Mouse (Mus musculus) heart, postnatal 10 days (tissue): Measurements from ENCODE around the gene Ggt6. TPM values are rescaled to one million over a fixed set of nuclear protein-coding genes. Genes with fewer than 3 reads are reported as not detected.

Source experiments
- DNase-seq, 2 experiments: peaks; one replicate each; pipeline ENCODE4 v3.0.0; 2021
- intact Hi-C: fragments of 180-260 bp; cut with DNase I; formaldehyde crosslinking; loops from one replicate; pipeline ENCODE4 v1.15.1; 2025
- total RNA-seq, 2 experiments: library from RNA; stranded (reverse); gene quantifications; 2 replicates each; pipeline ENCODE4 v1.2.3; 2021

Ggt6 gene
- total RNA-seq: not detected

DNA sequence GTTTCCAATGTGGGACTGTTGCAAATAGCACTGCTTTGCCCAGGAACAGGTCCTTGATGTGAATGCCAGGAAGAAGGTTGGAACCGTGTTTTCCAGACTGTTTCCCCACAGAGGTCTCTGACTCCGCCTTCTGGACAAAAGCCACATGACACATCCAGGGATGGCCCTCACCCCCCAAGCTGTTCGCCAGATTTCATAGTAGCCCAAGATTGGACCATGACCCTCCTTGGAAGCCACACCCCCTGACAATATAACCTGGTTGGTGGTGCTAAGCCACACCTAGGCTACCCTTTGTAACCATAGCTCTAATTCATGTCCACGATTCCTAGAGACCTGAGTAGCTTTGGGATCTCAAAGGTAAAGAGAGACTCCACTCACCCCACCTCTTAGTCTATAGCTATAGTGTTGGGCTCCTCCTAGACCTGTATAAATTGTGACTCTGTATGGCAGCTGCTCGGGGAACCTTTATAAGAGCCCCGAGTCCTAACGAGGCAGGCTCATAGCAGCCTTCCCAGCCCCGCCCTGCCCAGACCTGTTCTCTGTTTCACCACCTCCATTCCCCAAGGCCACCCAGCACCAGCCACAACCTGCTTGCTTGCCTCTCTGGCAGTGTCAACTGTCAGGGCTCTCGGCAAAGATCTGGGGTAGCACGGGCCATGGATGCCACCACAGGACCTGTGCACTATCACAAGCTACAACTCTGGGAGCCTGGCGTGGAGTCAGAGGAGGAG is at the start of gene Ggt6:
Ggt6 (plus strand) TSS at position 564 of the 731 bp plus-strand sequence.
- intact Hi-C loops: no loop called here
- DNase-seq: no peak

DNA sequence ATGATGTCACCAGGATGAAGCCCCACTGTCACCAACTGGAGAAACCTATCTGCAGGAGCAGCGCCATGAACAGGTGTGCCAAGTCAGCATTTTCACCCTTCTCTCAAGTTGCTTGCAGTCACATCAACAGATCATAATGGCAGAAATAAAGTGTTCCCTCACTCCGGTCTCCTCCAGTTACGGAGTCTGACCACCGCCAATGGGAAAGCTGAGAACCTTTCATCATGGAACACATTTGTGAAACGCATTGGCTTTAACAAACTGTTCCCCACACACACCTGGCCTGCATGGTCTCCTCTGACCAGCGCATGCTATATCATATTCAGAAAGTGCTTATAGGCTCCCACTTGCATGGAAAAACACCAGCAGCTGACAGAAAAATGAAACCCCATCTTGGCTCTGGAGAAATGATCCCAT is 47.2 kb upstream of the Ggt6 start:
- no peak for DNase-seq
- intact Hi-C loops: no loop called here

- DNase-seq: no peak
- intact Hi-C loops: no loop called here
Measured at GRCm38 (mm10) chr11:72389407-72390142, 45.8 kb upstream of the Ggt6 start.

GRCm38 (mm10) chr11:72391181-72391580 is 44.1 kb upstream of the Ggt6 start:
- intact Hi-C loops: no loop called here
- DNase-seq: no peak

DNA sequence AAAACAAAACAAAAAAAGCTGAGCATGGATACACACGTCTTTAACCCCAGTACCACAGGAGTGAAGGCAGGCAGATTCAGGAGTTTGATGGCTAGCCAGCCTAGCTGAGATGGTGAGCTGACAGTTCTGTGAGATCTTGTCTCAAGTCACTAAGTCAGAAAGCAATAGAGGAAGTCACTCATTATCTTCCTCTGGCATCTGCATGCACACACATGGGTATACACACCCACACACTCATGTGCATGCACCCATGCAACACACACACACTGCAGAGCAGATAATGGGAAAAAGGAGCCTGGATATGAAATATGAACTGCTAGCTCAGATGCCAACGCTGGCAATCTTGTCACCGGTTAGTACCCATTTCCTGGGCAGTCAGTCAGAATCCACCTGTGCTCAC is 42.1 kb upstream of the Ggt6 start:
- no peak for DNase-seq
- intact Hi-C loops: no loop called here

DNA sequence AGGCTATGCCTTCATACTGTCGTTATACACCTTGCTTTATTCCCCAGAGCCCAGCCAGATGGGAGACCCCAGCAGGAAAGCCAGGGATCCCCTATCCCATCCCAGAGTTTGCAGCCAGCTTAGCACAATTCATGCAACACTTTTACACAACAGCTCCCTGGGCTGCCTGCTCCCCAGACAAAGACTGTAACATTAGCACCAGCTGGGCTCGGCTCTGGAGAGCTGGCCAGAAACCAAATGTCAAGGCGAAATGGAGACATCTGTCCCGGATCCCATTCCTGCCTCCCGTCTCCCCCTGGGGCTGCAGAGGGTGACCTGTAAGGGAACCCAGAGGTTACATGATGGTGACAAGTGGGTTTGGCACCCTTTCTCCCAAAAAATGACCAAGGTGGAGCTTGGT is 41.7 kb upstream of the Ggt6 start:
- DNase-seq: peak; percentile 78
- intact Hi-C loops: no loop called here

DNA sequence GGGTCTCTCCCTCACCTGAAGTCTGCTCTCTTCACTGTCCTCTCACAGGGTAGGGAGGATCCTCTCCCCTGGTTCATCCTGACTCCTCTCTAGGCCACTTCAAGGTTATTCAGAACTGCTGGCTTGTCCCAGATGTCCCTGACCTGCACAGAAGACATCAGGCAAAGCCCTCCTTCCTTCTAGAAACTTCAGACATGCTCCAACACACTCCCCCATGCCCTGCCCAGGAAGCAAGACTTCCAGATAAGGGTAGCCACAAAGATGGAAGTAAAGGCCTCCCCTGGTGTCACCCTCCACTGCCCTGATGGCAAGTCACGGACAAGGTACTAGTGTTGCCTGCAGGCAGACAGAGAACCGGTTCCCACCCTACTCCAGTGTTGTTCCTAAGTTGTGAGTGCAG is 40.6 kb upstream of the Ggt6 start:
- no peak for DNase-seq
- intact Hi-C loops: no loop called here

DNA sequence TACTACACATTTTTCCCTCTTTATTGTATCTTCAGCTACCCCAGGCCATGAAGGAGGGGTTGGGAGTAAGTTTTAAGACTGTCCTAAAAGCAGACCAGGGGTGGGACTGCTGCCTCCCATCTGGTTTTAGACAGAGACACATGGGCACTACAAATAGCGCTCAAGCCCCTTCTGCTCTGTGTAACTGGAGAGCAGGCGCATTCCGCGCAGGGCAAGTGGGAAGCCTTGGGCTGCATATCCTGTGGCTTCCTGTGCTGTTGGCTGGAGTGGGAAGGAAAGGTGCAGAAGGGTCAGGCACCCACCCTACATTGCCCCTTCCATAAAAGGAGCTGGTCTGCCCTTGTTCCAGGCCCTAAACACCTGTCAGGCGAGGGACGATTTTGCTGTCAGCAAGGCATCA is 39.7 kb upstream of the Ggt6 start:
- intact Hi-C loops: loop anchor here (2.0 kb wide), 1 partner anchor 15 kb away; the partner anchor contains the start of gene Smtnl2
- no peak for DNase-seq

- peak; percentile 69 to 74 for DNase-seq
- intact Hi-C loops: loop anchor here (2.0 kb wide), 1 partner anchor 14 kb away; the partner anchor contains the start of gene Smtnl2
Measured at GRCm38 (mm10) chr11:72396621-72397020, 38.7 kb upstream of the Ggt6 start.

DNA sequence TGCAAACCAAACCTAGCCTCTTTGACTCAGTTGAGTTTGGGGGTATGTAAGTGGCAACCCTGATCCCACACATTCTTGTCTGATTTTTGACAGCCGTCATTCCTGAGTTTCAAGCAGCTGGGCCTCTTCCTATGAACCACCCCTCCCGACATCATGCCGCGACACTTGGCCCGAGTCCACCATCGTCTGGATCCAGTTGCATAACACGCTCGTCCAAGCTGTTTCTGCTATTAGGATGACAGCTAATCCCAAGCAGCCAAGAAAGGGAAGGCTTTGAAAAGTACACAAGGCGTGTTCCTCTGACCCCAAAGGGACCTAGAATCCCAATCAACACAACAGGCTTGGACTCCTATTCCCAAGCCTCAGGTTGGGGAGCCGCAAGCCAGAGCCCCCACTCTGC is 38.3 kb upstream of the Ggt6 start:
- intact Hi-C loops: loop anchor here (2.0 kb wide), 1 partner anchor 14 kb away; the partner anchor contains the start of gene Smtnl2
- DNase-seq: peak; percentile 93 to 95

- intact Hi-C loops: loop anchor here (2.0 kb wide), 1 partner anchor 13 kb away; the partner anchor contains the start of gene Smtnl2
- DNase-seq: no peak
Measured at GRCm38 (mm10) chr11:72397811-72398525, 37.4 kb upstream of the Ggt6 start.

GRCm38 (mm10) chr11:72401068-72401467 is 34.3 kb upstream of the Ggt6 start:
- intact Hi-C loops: no loop called here
- DNase-seq: no peak

- intact Hi-C loops: no loop called here
- DNase-seq: no peak
Measured at GRCm38 (mm10) chr11:72402017-72402416, 33.3 kb upstream of the Ggt6 start.

DNA sequence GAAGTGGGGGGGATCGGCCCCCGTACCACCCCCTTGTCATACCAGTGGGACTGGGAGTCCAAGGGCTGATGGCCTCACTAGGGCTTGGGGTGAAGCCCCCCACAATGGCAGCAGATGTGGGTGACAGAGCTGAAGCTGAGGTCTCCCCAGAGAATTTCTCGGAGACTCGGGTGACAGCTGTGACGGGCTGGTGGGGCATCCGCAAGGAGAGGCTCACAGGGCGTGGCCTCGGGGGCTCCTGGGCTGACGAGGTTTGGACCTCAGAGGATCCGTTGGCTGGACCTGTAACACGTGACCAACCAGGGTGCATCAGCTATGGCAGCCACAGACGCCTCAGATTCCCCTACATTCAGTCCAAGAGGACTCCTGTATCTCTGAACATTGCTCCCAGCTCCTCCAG is 32.4 kb upstream of the Ggt6 start:
- intact Hi-C loops: no loop called here
- no peak for DNase-seq

DNA sequence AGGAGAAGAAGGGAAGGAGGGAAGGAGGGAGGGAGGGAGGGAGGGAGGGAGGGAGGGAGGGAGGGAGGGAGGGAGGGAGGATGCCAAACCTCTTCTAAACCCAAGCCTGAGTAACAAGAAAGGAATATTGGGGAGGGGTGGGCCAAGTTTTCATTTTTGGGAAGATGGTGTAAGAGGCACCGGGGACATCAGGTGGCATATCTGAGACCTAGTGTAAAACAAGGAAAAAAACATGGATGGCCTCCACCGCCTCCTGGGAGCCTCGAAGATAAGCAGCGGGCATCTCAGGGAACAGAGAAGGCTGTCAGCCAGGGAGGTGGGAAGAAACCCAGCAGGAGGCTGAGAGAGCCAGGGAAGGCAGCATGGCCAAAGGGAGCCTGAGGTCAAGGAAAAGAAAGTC is 29.8 kb upstream of the Ggt6 start:
- intact Hi-C loops: no loop called here
- no peak for DNase-seq

GRCm38 (mm10) chr11:72406079-72406675 is 29.1 kb upstream of the Ggt6 start:
- DNase-seq: no peak
- intact Hi-C loops: no loop called here

DNA sequence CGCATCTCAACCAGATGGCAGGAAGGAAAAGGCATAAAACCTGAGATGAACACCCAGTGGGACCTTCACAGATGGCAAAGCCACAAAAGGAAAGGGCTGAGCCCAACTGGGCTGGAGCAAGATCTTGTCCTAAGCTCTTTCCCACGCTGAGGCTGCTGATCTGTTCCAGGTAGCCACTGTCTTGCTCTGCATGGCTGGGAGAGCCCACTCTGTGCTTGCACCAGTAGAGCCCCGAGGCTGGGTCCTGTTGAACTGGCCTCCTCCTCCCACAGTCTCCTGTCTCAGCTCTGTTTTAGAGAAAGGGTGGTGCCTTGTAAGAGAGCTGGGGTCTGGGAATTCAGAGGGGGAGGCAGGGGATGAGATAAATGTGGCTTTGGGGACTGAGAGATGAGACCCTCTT is 28.2 kb upstream of the Ggt6 start:
- DNase-seq: no peak
- intact Hi-C loops: loop anchor here (1.0 kb wide), 1 partner anchor 21 kb away; no protein-coding TSS in a partner anchor

DNA sequence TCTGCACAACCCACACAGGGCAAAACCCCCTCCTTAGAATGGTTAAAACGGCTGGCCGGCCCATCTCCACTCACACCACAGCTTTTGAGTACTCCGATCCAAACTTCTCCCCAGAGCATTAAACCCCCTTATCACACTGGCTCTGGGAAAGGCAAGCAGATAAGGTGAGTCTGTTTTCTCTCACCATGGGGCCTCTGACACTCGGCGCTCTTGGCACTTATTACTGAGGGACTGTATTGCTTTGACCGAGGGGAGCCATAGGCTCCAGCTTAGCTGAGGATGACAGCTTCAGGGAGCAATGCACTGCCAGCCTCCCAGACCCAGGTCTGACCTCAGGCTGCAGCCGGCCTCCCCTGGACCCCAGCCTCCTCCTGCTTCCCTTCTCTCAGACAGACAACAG is 27.8 kb upstream of the Ggt6 start:
- intact Hi-C loops: loop anchor here (1.0 kb wide), 1 partner anchor 21 kb away; no protein-coding TSS in a partner anchor

DNA sequence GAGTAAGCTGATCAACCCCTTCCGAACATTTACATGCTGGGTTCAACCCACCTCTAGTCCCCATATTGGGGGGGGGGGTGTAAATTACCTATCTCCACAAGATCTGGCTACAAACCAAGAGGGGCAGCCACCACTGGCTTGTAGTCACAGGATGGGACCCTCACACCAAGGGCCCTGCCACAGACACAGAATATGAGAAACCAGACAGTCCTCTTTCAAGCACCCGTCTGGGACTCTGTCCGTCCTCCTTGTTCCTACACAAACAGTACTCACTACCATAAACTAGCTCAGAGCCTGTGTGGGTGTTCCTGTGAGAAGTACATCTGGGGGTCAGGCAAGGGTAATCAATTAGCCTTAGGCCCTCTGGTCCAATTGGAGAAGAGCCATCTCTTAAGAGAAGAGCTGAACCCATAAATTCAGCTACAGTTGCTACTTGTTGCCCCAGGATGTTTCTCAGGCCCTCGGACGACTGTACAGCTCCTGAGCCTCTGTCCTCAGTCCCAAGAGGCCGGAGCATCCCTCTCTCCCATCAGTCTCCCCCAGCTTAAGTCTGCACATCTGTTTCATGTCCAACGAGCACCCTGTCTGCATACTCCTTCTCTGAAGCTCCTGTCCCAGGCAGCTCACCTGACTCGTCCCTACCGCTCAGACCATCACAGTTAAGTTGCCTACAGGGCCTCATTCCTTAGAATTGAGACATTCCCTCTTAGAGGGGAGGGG is 26.7 kb upstream of the Ggt6 start:
- no peak for DNase-seq
- intact Hi-C loops: no loop called here

More for the DNA sequence above, 27.8 kb upstream of the Ggt6 start:
- peak; percentile 76 to 79 for DNase-seq
